Mouse (Mus musculus) heart, postnatal 14 days (tissue): ENCODE results near the gene Fam184a. TPM values are rescaled to one million over a fixed set of nuclear protein-coding genes. Genes with fewer than 3 reads are reported as not detected.

ENCODE experiments used
- DNase-seq, 2 experiments: peaks; one replicate each; pipeline ENCODE4 v3.0.0; 2021 to 2022
- intact Hi-C: fragments of 180-260 bp; cut with DNase I; formaldehyde crosslinking; loops from one replicate; pipeline ENCODE4 v1.15.1; 2025
- long read RNA-seq, 2 experiments: library from polyadenylated mRNA; stranded (forward); transcript quantifications; one replicate each; pipeline ENCODE4 v2.0.0; 2021
- total RNA-seq, 2 experiments: library from RNA; stranded (reverse); gene quantifications; 2 replicates each; pipeline ENCODE4 v1.2.3; 2021

Fam184a gene
- 1 to 10 TPM; 1.2 to 1.7 TPM for total RNA-seq
- long read RNA-seq, experiment 1, result 0 reads
- long read RNA-seq, experiment 2, partial matches to known transcripts, result 0 of 1 reads
- long read RNA-seq, experiment 2, other reads (novel, unspliced or antisense), result 1 of 1 reads

DNA sequence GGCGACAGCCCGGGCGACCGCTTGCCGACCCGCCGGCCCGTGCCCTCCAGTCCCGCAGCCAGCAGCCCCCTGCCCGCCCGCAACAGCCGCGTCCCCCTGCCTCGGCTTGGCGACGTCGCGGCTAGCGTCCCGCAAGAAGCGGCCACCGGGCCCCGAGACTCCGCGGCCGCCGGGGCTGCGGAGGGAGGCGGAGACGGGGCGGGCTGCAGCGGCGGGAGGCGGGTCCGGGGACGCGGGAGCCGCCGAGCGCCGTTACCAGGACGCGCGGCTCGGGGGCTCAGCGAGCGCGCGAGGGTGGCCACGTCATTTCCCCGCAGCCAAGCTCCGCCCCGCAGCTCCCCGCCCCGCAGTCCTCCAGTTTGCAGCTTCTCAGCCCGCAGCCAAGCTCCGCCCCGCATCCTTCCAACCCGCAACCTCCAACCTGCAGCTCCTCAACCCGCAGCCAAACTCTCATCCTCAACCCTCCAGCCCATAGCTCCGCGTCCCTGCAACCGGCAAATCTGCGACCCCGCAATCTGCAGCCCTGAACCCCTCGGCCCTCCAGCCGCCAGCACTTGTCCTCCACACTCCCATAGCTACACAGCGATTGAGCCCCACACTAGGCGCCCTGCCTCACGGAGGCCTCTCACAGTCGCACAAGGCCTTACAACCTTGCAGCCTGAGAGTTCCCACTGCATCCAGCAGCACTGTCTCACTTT is at the start of gene Fam184a:
Fam184a (minus strand) TSS at position 169 of the 698 bp plus-strand sequence.
- DNase-seq, result peak; percentile 71 to 73
- intact Hi-C loops, result no loop called here

DNA sequence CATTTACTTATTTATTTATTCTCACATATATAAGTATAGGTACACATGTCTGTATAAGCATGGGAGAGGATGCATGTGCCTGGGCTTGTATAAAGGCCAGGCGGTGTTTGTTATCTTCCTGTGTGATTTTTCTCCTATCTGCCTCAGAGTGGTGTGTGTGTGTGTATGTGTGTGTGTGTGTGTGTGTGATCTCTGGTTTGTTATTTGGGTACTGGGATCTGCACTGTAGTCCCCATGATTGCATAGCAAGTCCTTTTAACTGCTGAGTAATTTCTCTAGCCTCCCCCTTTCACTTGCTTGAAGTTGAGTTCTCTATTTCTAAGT is 45.3 kb upstream of the Fam184a start:
- intact Hi-C loops, result no loop called here
- DNase-seq, result no peak

- intact Hi-C loops, result loop anchor here (2.0 kb wide), 1 partner anchor 155 kb away; no protein-coding TSS in a partner anchor
- peak; percentile 10 to 47 for DNase-seq
These were observed 44.8 kb upstream of the Fam184a start for GRCm38 (mm10) chr10:53795567-53796257.

DNA sequence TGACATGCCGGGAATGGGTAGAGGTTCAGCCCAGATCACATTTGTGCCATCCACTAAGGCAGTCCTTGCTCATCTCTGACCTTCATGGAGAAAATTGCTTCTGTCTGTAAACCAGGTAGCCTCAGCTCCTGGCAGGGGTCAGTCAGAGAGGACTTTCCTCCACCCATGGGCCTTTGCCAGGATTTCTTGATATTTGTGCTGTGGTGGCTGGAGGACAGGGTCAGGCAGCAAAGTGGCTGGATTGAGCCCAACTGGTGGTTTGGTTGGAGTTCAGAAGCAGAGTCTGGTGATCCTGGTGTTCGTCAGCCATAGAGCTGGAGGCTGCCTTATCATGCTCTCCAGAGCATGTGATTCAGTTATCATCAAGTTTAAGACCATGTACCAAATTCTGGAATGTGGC is 40.4 kb upstream of the Fam184a start:
- intact Hi-C loops, result no loop called here
- DNase-seq, result no peak

- DNase-seq, result no peak
- intact Hi-C loops, result no loop called here
These were observed 25.7 kb upstream of the Fam184a start for GRCm38 (mm10) chr10:53776591-53776990.

GRCm38 (mm10) chr10:53772708-53773107 is 21.8 kb upstream of the Fam184a start:
- no peak for DNase-seq
- intact Hi-C loops, result no loop called here

- no peak for DNase-seq
- intact Hi-C loops, result no loop called here
These were observed 20.6 kb upstream of the Fam184a start for GRCm38 (mm10) chr10:53771480-53771879.

GRCm38 (mm10) chr10:53768745-53769144 is 17.8 kb upstream of the Fam184a start:
- intact Hi-C loops, result no loop called here
- DNase-seq, result no peak

DNA sequence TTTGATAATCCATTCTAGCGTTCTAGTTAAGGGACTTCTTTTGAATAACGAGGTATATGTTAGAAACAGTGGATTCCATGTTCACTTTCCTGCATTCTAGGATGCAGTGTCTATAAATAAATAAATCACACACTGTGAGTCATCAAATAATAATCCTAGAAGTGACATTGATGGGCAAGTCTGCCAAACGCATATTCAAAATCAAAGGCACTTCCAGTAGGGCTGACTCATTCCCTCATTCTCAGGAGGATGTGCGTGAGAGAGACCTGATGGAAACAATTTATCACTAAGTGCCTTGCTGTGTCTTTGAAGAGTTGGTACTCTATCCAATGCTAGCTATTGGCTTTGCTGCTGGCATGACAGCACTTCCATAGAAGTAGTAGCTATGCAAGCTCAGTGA is 14.5 kb upstream of the Fam184a start:
- intact Hi-C loops, result no loop called here
- no peak for DNase-seq

- DNase-seq, result no peak
- intact Hi-C loops, result no loop called here
These were observed 1.8 kb upstream of the Fam184a start for GRCm38 (mm10) chr10:53752723-53753122.

DNA sequence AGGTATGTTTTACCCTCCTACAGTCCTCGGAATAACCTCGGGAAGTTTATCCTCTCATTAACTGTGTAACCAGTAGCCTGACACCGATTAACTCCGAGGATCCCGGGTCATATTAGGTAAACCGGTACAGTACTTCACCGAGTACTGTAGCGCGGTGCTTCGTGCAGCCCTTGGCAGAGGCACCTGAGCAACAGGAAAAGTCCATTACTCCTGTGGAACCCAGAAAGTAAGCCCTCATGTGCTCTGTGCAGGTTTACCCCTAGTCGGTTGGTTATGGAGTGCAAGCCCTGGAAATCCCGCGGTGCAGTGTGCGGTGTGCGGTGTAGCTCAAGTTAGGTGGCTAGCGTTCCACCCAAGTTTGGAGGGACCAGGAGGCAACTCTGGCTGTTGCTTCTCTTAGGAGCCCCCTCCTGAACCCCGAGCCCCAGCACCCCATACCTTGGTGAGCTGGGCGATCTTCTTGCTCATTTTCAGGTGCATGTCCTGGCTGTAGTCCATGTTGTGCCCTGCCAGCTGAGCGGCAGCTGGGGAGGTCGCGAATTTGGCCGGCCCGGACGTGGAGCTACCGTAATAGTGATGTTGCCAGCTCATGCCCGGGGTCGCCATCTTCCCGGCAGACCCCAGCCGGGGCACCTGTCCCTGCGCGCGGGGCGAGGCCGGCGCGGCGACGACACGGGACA is 508 bp downstream of the Fam184a start:
- peak in 1 of 2 experiments; percentile 6 for DNase-seq
- intact Hi-C loops, result no loop called here

GRCm38 (mm10) chr10:53746039-53746438 is 4.9 kb downstream of the Fam184a start:
- intact Hi-C loops, result no loop called here

GRCm38 (mm10) chr10:53742961-53743360 is 8.0 kb downstream of the Fam184a start:
- DNase-seq, result no peak
- intact Hi-C loops, result no loop called here

More at GRCm38 (mm10) chr10:53746039-53746438, 4.9 kb downstream of the Fam184a start:
- DNase-seq, result no peak

- intact Hi-C loops, result no loop called here
- no peak for DNase-seq
These were observed 10.9 kb downstream of the Fam184a start for GRCm38 (mm10) chr10:53740014-53740413.

DNA sequence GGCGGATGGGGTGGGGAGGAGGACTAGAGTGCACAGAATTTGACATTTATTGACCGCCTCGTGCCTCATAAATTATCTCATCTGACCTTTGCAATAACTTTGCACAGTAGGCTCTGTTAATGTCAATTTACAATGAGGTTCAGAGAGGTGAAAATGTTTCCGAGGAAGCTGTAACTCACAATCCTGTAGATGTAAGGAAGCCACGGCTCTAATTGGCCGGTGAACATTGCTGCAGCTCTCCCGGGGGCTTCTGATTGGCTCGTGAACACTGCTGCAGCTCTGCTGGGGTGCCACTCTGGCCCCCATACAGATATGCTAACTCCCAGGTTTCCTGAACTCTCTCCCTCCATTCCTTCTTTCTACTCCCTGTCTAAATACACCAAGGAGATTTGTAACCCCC is 12.1 kb downstream of the Fam184a start:
- intact Hi-C loops, result no loop called here
- no peak for DNase-seq

GRCm38 (mm10) chr10:53735201-53735865 is 15.6 kb downstream of the Fam184a start:
- DNase-seq, result no peak
- intact Hi-C loops, result no loop called here

DNA sequence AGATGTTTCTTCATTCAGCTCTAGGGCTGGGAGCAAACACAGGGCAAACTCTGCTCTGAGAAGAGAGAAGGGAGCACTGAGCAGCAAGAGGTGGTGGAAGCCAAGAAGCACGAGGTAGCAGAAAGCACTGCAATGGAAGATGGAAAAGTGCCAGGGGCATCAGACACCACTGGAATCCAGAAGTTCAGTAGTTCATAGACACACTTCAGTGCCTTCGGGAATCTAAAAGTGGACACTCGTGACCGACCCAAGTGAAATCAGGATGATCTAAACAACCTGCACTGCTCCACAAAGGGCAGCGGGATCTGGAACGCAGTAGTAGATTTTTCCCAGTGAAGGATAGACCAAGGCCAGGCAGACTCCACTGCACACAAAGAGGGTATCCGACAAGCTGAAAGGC is 18.6 kb downstream of the Fam184a start:
- intact Hi-C loops, result no loop called here
- DNase-seq, result no peak

DNA sequence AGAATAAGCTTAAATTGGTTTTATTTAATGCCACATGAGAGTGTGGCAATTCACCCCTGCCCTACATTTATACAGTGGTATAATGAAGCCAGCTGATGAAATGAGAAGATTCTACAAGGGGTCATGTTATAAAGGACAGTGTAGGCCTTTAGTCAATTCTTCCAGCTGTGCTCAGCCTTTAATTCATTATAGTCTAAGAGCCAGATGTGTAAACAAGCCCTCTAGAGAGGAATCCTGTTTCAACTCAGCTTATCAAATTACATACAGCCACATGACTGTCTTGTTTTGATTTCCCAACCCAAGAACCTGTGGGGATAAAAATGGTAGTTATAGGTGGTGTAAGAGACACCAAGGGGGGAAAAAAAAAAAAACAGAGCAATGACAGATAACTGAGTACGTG is 22.0 kb downstream of the Fam184a start:
- DNase-seq, result no peak
- intact Hi-C loops, result no loop called here

- intact Hi-C loops, result no loop called here
- no peak for DNase-seq
These were observed 25.6 kb downstream of the Fam184a start for GRCm38 (mm10) chr10:53725301-53725700.

DNA sequence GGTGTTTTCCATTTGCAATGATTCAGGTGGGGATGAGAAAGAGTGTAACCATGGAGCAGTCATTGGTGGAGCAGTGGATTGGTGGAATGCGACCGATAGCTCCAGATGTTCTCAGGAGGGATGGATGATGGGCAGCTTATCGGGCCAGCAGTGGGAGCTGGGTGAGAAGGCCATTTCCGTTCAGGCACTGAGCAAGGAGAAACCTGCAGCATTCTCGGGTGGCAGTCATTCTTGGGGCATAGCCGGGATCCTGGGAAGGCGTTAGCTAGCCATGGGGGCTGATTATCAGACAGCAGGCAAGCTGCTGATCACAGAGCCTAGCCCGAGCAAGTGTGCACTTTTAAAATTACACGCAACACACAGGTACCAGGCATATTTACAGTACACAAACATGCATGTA is 46.4 kb downstream of the Fam184a start:
- intact Hi-C loops, result no loop called here
- DNase-seq, result no peak

DNA sequence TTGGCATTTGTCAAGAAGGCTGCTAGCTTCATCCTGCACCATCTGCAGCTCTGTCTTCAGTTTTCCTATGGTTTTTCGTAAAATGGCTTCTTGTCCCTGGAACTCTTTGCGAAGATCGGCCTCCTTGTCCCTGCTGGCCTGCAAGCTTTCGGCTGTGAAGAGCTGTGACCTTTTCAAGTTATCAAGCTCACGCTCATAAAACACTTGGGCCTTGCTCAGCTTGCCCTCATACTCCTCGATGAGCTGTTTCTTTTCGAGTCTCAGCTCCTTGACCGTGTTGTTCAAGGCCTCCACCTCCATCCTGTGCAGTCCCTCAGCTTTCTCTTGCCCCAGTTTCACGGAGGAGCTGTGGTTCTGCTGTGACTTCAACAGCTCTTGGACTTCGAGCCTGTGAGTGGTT is 52.4 kb downstream of the Fam184a start:
- DNase-seq, result no peak

More for the DNA sequence above, 52.4 kb downstream of the Fam184a start:
- intact Hi-C loops, result no loop called here
